Mouse (Mus musculus) stomach, postnatal 0 days (tissue): ENCODE results near the gene Urad. TPM values are rescaled to one million over a fixed set of nuclear protein-coding genes. Genes with fewer than 3 reads are reported as not detected.

Source experiments
- ATAC-seq: fragments of 200-750 bp; cut with Nextera tagmentation; 2 replicates; pipeline ENCODE4 v1.8.0; 2017; ENCODE audit not compliant: low FRiP score, low TSS enrichment
- DNase-seq: peaks from one replicate; pipeline ENCODE4 v3.0.0-alpha.2; 2016; ENCODE audit warnings: low spot score
- H3K27ac ChIP-seq: fragments of 300-500 bp; sonication (generic); replicated peaks from 2 replicates; pipeline ENCODE4 v1.5.1; 2014; ENCODE audit warnings: mild to moderate bottlenecking, control low read depth
- H3K27me3 ChIP-seq: fragments of 300-500 bp; sonication (generic); 2 replicates; pipeline ENCODE4 v1.6.1; 2014; ENCODE audit warnings: low read length; ENCODE audit not compliant: control insufficient read depth, insufficient read depth
- H3K36me3 ChIP-seq: fragments of 300-500 bp; sonication (generic); 2 replicates; pipeline ENCODE4 v1.6.1; 2014; ENCODE audit warnings: low read length, mixed read lengths; ENCODE audit not compliant: control insufficient read depth, insufficient read depth
- H3K4me1 ChIP-seq: fragments of 300-500 bp; sonication (generic); replicated peaks from 2 replicates; pipeline ENCODE4 v1.6.1; 2014; ENCODE audit warnings: antibody characterized with exemption; ENCODE audit not compliant: control insufficient read depth, insufficient read depth
- H3K4me2 ChIP-seq: fragments of 300-500 bp; sonication (generic); replicated peaks from 2 replicates; pipeline ENCODE4 v1.6.1; 2014; ENCODE audit warnings: low read depth, mild to moderate bottlenecking, control low read depth, moderate library complexity
- H3K4me3 ChIP-seq: fragments of 300-500 bp; sonication (generic); 2 replicates; pipeline ENCODE4 v1.5.1; 2014; ENCODE audit warnings: low read depth, low read length, control low read depth
- H3K9ac ChIP-seq: fragments of 300-500 bp; sonication (generic); 2 replicates; pipeline ENCODE4 v1.6.1; 2014; ENCODE audit warnings: mild to moderate bottlenecking, low read length, control low read depth, mixed read lengths
- H3K9me3 ChIP-seq: fragments of 300-500 bp; sonication (generic); 2 replicates; pipeline ENCODE4 v1.6.1; 2016; ENCODE audit warnings: low read length; ENCODE audit not compliant: control insufficient read depth
- CTCF ChIP-seq: IDR thresholded peaks from 2 replicates; pipeline ENCODE4 v1.5.1; 2016; ENCODE audit warnings: antibody characterized with exemption, low read depth, mild to moderate bottlenecking, moderate library complexity
- EP300 ChIP-seq: optimal IDR thresholded peaks from 2 replicates; pipeline ENCODE3; 2016; ENCODE audit warnings: antibody characterized with exemption
- WGBS: fragments of 180-500 bp; shearing (Covaris S2); extraction: QIAGEN DNeasy Blood & Tissue Kit; methylation state at CpG from one replicate; pipeline ENCODE4 v1.1.7; 2014; 5-methylcytosine and 5-hydroxymethylcytosine counted together
- polyA plus RNA-seq: library from polyadenylated mRNA; unstranded; fragments of >200 nt; fragmentation: Nextera tagmentation; extraction: Ambion mirVana; gene quantifications from 2 replicates; pipeline ENCODE4 v1.2.1, GENCODE M21; 2015

The Urad gene
- not detected in 2 replicates for polyA plus RNA-seq

DNA sequence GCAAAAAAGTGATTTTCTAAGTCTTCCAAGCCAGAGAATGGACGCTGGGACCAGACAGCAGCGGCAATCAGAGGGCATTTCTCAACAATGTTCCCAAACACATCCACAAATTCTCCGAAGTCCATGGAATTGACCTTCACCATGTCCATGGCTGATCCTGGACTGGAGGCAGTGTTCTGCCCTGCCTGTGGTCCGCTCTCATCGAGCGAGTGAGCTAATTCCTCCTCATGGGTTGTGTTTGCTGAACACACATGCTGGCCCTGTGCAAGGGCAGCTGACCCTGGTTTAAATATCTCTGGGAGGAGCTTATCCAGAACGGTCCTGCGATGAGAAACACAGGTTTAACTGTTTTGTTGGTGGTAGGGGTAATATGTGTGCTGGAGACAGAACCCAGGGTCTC lies at the start of gene Urad:
TSS of gene Urad (minus strand) at position 258 of the 400 bp plus-strand sequence.
- ATAC-seq (no peak), DNase-seq (no peak)

DNA sequence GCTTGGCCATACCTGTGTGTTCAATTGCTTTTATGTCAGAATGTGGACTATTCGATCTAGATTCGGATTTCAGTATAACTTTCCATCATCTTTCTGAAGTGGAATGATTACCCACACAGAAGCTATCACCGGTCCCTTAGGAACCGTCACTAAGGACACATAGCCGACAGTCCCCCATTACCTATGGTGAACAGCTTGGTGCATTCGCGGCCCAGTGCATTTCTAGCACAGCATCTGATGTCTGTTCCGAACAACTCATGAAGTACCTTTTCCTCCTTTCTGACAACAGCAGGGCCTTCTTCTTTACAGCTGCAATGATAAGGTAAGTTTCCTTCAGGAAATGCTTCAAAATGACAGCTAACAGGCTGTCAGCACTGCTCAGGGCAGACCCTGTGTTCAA lies 48.0 kb upstream of the Urad start:
- no peaks in the 10 kb centered on the region for H3K4me1 ChIP-seq
- H3K9me3 ChIP-seq: no peaks in the 10 kb centered on the region
- H3K4me3 ChIP-seq: no peak overlapping the region
- no peaks in the 10 kb centered on the region for H3K27me3 ChIP-seq
- H3K27ac ChIP-seq: no peak overlapping the region
- no peaks in the 10 kb centered on the region for H3K36me3 ChIP-seq
- DNase-seq: no peak
- H3K4me2 ChIP-seq: no peak overlapping the region
- WGBS: 84% methylated on average over 8 of the region's 8 CpGs
- no peak overlapping the region for H3K9ac ChIP-seq
- TF ChIP-seq CTCF (no peak), EP300 (no peak)
- ATAC-seq: no peak

More for the DNA sequence above, at the start of gene Urad:
- no peaks in the 10 kb centered on the region for H3K36me3 ChIP-seq
- no peak within 1 kb of the TSS for H3K27ac ChIP-seq
- H3K27me3 ChIP-seq: peaks cover 4% of the 10 kb centered on the region; the same call in 1 of the 2 replicates
- TF ChIP-seq EP300 (no peak), CTCF (no peak)
- H3K4me1 ChIP-seq: no peaks in the 10 kb centered on the region
- no peak within 1 kb of the TSS for H3K9ac ChIP-seq
- no peak within 1 kb of the TSS for H3K4me3 ChIP-seq
- H3K9me3 ChIP-seq: no peaks in the 10 kb centered on the region
- no peak within 1 kb of the TSS for H3K4me2 ChIP-seq
- WGBS: 43% methylated on average over 8 of the region's 8 CpGs

DNA sequence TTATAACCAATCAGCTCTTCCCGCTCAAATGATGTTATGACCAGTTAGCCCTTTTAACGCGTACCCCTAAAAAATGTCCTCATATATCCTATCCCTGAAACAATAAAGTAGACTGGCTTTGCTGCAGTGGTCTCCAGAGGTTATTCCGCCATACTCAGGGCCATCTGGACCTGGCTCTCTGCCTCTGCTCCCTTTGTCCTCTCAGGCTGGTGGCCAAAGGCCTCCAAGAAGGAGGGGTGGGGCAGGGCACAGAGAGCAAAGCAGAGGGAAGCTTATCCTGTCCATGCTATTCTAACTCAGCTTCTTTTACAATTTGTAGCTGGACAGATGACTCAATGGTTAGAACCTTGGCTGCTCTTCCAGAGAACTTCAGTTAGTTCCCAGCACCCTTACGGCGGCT lies 46.0 kb upstream of the Urad start:
- TF ChIP-seq CTCF: no peak
- TF ChIP-seq EP300: no peak
- 94% methylated on average over 6 of the region's 6 CpGs for WGBS
- Histone ChIP-seq H3K4me1 (no peaks in the 10 kb centered on the region), H3K4me3 (no peak overlapping the region), H3K36me3 (no peaks in the 10 kb centered on the region), H3K27ac (no peak overlapping the region), H3K4me2 (no peak overlapping the region), H3K9ac (no peak overlapping the region), H3K27me3 (no peaks in the 10 kb centered on the region), H3K9me3 (no peaks in the 10 kb centered on the region)
- DNase-seq (no peak), ATAC-seq (no peak)

DNA sequence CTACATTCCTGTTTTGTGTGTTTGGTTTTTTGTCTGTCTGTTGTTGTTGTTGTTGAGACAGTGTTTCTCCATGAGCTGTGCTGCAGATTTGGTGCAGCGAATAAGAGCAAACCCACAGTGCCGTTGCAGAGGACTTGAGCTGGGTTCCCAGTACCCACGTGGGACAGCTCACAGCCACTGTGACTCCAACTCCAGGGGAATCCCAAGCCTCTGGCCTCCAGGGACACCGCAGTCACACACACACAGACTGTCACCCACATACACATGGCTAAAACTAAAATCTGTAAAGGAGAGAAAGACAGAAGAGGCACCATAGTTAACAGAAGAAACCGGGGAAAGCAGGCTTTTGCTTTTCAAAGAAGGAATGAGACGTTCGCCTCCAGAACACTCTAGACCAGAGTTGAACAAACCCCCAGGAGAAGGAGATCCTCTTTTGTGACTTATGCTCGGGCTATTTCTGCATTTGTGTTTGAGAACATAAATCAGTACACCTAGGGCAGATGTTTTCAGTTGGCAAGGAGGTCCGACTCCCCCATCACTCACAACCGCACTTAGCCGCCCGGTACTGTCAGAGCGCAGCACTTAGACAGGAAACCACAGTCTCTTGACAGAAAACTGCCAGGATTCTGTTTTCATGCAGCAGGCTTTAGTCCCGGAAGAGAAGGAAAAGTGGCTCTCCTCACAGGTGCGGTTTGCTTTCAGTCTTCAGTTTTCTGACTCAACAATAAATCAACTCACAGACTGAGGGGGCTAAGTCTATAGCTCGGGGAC lies 43.9 kb upstream of the Urad start:
- TF ChIP-seq CTCF (no peak), EP300 (no peak)

GRCm38 (mm10) chr5:147363054-147363453 lies 40.8 kb upstream of the Urad start:
- TF ChIP-seq CTCF (no peak), EP300 (no peak)
- no peak for DNase-seq
- H3K9me3 ChIP-seq: no peaks in the 10 kb centered on the region
- no peak overlapping the region for H3K9ac ChIP-seq
- no peak overlapping the region for H3K4me2 ChIP-seq
- ATAC-seq: no peak
- no peaks in the 10 kb centered on the region for H3K4me1 ChIP-seq
- H3K27ac ChIP-seq: no peak overlapping the region
- no peaks in the 10 kb centered on the region for H3K36me3 ChIP-seq
- 74% methylated on average over 12 of the region's 12 CpGs for WGBS
- no peaks in the 10 kb centered on the region for H3K27me3 ChIP-seq
- no peak overlapping the region for H3K4me3 ChIP-seq

More for the DNA sequence above, 43.9 kb upstream of the Urad start:
- Histone ChIP-seq H3K36me3 (no peaks in the 10 kb centered on the region), H3K4me2 (no peak overlapping the region), H3K4me1 (no peaks in the 10 kb centered on the region), H3K9me3 (no peaks in the 10 kb centered on the region), H3K4me3 (no peak overlapping the region), H3K27me3 (no peaks in the 10 kb centered on the region), H3K9ac (no peak overlapping the region), H3K27ac (no peak overlapping the region)
- no peak for ATAC-seq
- 43% methylated on average over 16 of the region's 16 CpGs for WGBS
- DNase-seq: no peak

DNA sequence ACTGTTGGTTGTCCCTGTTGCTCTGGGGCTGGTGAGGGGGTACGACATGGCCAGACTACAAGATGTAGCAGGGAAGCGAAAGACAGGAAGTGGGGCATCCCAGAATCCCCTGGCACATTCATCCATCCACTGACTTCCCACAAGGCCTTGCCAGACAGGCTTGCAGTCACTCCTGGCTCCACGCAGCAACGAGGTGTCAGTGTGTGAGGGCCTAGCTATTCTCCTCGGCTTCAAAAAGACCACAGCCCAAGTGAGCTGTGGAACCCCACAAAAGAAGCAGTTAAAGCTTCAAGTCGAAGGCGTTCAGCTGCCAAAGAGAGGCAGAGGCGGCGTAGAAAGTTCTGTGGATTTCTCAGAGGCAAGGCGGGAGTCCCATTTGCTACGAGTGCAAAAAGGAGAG lies 36.2 kb upstream of the Urad start:
- ATAC-seq (no peak), DNase-seq (no peak)
- Histone ChIP-seq H3K4me3 (no peak overlapping the region), H3K4me1 (no peaks in the 10 kb centered on the region), H3K9ac (no peak overlapping the region), H3K36me3 (no peaks in the 10 kb centered on the region), H3K9me3 (no peaks in the 10 kb centered on the region), H3K27me3 (no peaks in the 10 kb centered on the region), H3K27ac (no peak overlapping the region), H3K4me2 (no peak overlapping the region)
- no peak for TF ChIP-seq EP300
- TF ChIP-seq CTCF: no peak
- 88% methylated on average over 11 of the region's 11 CpGs for WGBS
